Mouse (Mus musculus) stomach, postnatal 0 days (tissue): Measurements from ENCODE around the gene B3glct. TPM values are rescaled to one million over a fixed set of nuclear protein-coding genes. Genes with fewer than 3 reads are reported as not detected.

Experiments
- ATAC-seq: fragments of 200-750 bp; cut with Nextera tagmentation; 2 replicates; pipeline ENCODE4 v1.8.0; 2017; ENCODE audit not compliant: low FRiP score, low TSS enrichment
- DNase-seq: peaks from one replicate; pipeline ENCODE4 v3.0.0-alpha.2; 2016; ENCODE audit warnings: low spot score
- H3K27ac ChIP-seq: fragments of 300-500 bp; sonication (generic); replicated peaks from 2 replicates; pipeline ENCODE4 v1.5.1; 2014; ENCODE audit warnings: mild to moderate bottlenecking, control low read depth
- H3K27me3 ChIP-seq: fragments of 300-500 bp; sonication (generic); 2 replicates; pipeline ENCODE4 v1.6.1; 2014; ENCODE audit warnings: low read length; ENCODE audit not compliant: control insufficient read depth, insufficient read depth
- H3K36me3 ChIP-seq: fragments of 300-500 bp; sonication (generic); 2 replicates; pipeline ENCODE4 v1.6.1; 2014; ENCODE audit warnings: low read length, mixed read lengths; ENCODE audit not compliant: control insufficient read depth, insufficient read depth
- H3K4me1 ChIP-seq: fragments of 300-500 bp; sonication (generic); replicated peaks from 2 replicates; pipeline ENCODE4 v1.6.1; 2014; ENCODE audit warnings: antibody characterized with exemption; ENCODE audit not compliant: control insufficient read depth, insufficient read depth
- H3K4me2 ChIP-seq: fragments of 300-500 bp; sonication (generic); replicated peaks from 2 replicates; pipeline ENCODE4 v1.6.1; 2014; ENCODE audit warnings: low read depth, mild to moderate bottlenecking, control low read depth, moderate library complexity
- H3K4me3 ChIP-seq: fragments of 300-500 bp; sonication (generic); 2 replicates; pipeline ENCODE4 v1.5.1; 2014; ENCODE audit warnings: low read depth, low read length, control low read depth
- H3K9ac ChIP-seq: fragments of 300-500 bp; sonication (generic); 2 replicates; pipeline ENCODE4 v1.6.1; 2014; ENCODE audit warnings: mild to moderate bottlenecking, low read length, control low read depth, mixed read lengths
- H3K9me3 ChIP-seq: fragments of 300-500 bp; sonication (generic); 2 replicates; pipeline ENCODE4 v1.6.1; 2016; ENCODE audit warnings: low read length; ENCODE audit not compliant: control insufficient read depth
- CTCF ChIP-seq: IDR thresholded peaks from 2 replicates; pipeline ENCODE4 v1.5.1; 2016; ENCODE audit warnings: antibody characterized with exemption, low read depth, mild to moderate bottlenecking, moderate library complexity
- EP300 ChIP-seq: optimal IDR thresholded peaks from 2 replicates; pipeline ENCODE3; 2016; ENCODE audit warnings: antibody characterized with exemption
- WGBS: fragments of 180-500 bp; shearing (Covaris S2); extraction: QIAGEN DNeasy Blood & Tissue Kit; methylation state at CpG from one replicate; pipeline ENCODE4 v1.1.7; 2014; 5-methylcytosine and 5-hydroxymethylcytosine counted together
- polyA plus RNA-seq: library from polyadenylated mRNA; unstranded; fragments of >200 nt; fragmentation: Nextera tagmentation; extraction: Ambion mirVana; gene quantifications from 2 replicates; pipeline ENCODE4 v1.2.1, GENCODE M21; 2015

Gene B3glct
- polyA plus RNA-seq, 1 experiment from 2014 or later: 6.2 TPM

DNA sequence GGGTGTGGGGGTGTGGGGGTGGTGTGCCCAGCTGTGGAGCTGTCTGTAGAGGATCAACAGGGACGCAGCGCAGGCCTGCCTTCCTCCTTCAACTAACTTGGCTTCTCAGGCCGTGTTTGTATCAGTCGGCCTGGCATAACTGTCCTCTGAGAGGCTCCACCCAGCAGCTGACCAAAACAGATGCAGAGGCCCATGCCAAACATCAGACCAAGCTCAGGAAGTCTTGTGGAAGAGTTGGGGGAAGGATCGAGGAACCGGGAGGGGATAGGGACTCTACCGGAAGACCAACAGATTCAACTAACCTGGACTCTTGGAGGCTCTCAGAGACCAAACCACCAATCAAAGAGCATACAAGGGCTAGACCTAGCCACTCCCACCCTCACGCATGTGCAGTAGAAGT is 91.6 kb downstream of the B3glct start:
- TF ChIP-seq CTCF: no peak
- 95% methylated on average over 8 of the region's 8 CpGs for WGBS
- no peaks in the 10 kb centered on the region for H3K9me3 ChIP-seq
- ATAC-seq (no peak), DNase-seq (no peak)
- H3K4me3 ChIP-seq: no peak overlapping the region
- no peak overlapping the region for H3K4me2 ChIP-seq
- H3K9ac ChIP-seq: no peak overlapping the region
- no peaks in the 10 kb centered on the region for H3K36me3 ChIP-seq
- no peaks in the 10 kb centered on the region for H3K4me1 ChIP-seq
- H3K27ac ChIP-seq: no peak overlapping the region
- H3K27me3 ChIP-seq: no peaks in the 10 kb centered on the region

GRCm38 (mm10) chr5:149776038-149776437 is 98.0 kb downstream of the B3glct start:
- no peak for DNase-seq

DNA sequence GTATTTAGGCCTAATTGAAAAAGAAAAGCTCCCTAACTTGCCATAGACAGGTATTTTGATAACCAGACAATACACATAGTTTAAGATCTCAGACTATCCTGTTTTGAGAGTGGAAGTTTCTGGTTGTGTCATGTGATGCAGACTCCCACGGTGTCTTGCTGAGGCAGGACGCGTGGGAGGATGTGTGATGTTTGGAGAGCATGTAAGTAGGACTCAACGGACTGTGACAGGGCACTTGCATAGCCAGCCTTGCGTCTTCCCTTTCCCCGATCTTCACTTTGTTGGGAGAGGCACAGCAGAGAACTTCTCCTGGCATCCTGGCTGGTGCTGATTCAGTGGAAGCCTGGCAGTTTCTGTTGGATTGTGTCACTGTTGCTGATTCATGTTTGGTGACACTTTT is 101.7 kb downstream of the B3glct start:
- no peak for ATAC-seq
- H3K27ac ChIP-seq: no peak overlapping the region
- no peaks in the 10 kb centered on the region for H3K4me1 ChIP-seq
- TF ChIP-seq EP300 (no peak), CTCF (no peak)
- H3K27me3 ChIP-seq: no peaks in the 10 kb centered on the region
- DNase-seq: no peak
- H3K4me2 ChIP-seq: no peak overlapping the region
- no peak overlapping the region for H3K9ac ChIP-seq
- no peaks in the 10 kb centered on the region for H3K9me3 ChIP-seq
- H3K4me3 ChIP-seq: no peak overlapping the region
- WGBS: 93% methylated on average over 6 of the region's 6 CpGs
- no peaks in the 10 kb centered on the region for H3K36me3 ChIP-seq

More at GRCm38 (mm10) chr5:149776038-149776437, 98.0 kb downstream of the B3glct start:
- Histone ChIP-seq H3K27ac (no peak overlapping the region), H3K4me3 (no peak overlapping the region), H3K36me3 (no peaks in the 10 kb centered on the region), H3K4me1 (no peaks in the 10 kb centered on the region), H3K9ac (no peak overlapping the region), H3K9me3 (no peaks in the 10 kb centered on the region), H3K4me2 (no peak overlapping the region), H3K27me3 (no peaks in the 10 kb centered on the region)
- 70% methylated on average over 7 of the region's 7 CpGs for WGBS
- ATAC-seq: no peak
- no peak for TF ChIP-seq EP300

GRCm38 (mm10) chr5:149780411-149780810 is 102.4 kb downstream of the B3glct start:
- no peak for TF ChIP-seq EP300
- peak; percentile 62 for TF ChIP-seq CTCF
- H3K4me3 ChIP-seq: no peak overlapping the region
- no peaks in the 10 kb centered on the region for H3K27me3 ChIP-seq
- no peak for ATAC-seq
- H3K4me2 ChIP-seq: no peak overlapping the region
- 96% methylated on average over 2 of the region's 2 CpGs for WGBS
- no peaks in the 10 kb centered on the region for H3K36me3 ChIP-seq
- no peak for DNase-seq
- no peaks in the 10 kb centered on the region for H3K9me3 ChIP-seq
- H3K27ac ChIP-seq: no peak overlapping the region
- no peak overlapping the region for H3K9ac ChIP-seq
- H3K4me1 ChIP-seq: no peaks in the 10 kb centered on the region

GRCm38 (mm10) chr5:149790087-149790486 is 112.1 kb downstream of the B3glct start:
- H3K27ac ChIP-seq: no peak overlapping the region
- ATAC-seq (no peak), DNase-seq (peak; percentile 19)
- no peak overlapping the region for H3K4me2 ChIP-seq
- no peaks in the 10 kb centered on the region for H3K27me3 ChIP-seq
- no peaks in the 10 kb centered on the region for H3K36me3 ChIP-seq
- H3K9ac ChIP-seq: no peak overlapping the region
- 21% methylated on average over 8 of the region's 8 CpGs for WGBS
- H3K4me3 ChIP-seq: no peak overlapping the region
- H3K4me1 ChIP-seq: no peaks in the 10 kb centered on the region
- no peak for TF ChIP-seq CTCF
- no peak for TF ChIP-seq EP300
- peaks cover 4% of the 10 kb centered on the region for H3K9me3 ChIP-seq

DNA sequence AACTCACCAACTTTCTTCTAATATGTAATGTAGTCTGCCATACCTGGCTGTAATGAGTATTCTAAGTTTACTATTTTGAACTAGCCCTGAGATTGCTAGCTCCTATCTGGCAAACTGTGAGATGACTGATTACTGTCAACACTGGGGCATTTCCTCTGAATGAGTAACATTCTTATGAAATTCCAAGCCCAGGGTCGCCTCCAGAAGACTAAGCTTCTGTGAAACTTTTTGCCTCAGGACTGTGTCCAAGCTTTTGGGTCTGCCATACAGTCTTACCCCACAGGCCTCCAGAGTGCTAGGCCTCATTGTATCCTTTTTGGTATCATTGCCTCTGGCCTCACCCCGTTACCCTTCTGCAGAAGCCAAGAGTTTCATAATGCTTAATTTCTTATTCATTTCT is 132.0 kb downstream of the B3glct start:
- Histone ChIP-seq H3K4me3 (no peak overlapping the region), H3K27me3 (no peaks in the 10 kb centered on the region), H3K4me2 (no peak overlapping the region), H3K27ac (no peak overlapping the region), H3K36me3 (no peaks in the 10 kb centered on the region), H3K9ac (no peak overlapping the region), H3K9me3 (no peaks in the 10 kb centered on the region), H3K4me1 (no peaks in the 10 kb centered on the region)
- 69% methylated on average over 2 of the region's 2 CpGs for whole genome bisulfite sequencing
- TF ChIP-seq CTCF: no peak
- no peak for TF ChIP-seq EP300
- ATAC-seq (no peak), DNase-seq (no peak)
